Comparison of ENCODE assay signal across 8 mouse cellular contexts in the genomic region with DNA sequence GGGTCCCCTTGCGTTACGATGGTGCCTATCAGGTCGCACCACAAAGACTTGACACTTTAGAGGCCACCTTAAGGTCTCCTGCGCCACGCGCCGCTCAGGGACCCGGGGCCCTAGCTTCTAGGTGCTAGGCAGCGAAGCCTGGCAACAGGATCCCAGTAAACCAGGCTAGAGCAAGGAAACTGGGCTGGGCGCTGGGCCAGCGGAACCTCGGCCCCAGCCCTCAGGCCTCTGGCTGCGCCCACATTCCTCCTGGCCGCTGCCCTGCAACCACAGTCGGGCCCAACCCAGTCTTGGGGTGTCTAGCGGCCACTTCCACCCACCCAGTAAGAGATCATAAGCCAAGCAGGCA. TPM values are rescaled to one million over a fixed set of nuclear protein-coding genes. Genes with fewer than 3 reads are reported as not detected.
DNase-seq lines count a peak whose midpoint lies in the region; ATAC-seq and TF ChIP-seq lines count a peak whose summit lies in the region.

No protein-coding gene starts in this region.

- no peak for TF ChIP-seq CTCF in G1E (IDR thresholded peaks at IDR 0.05; ENCODE audit: low read depth, low read length)
- TF ChIP-seq CTCF in lung, embryonic 14.5 days (IDR thresholded peaks at IDR 0.05; ENCODE audit: low read depth) = no peak
- TF ChIP-seq CTCF in small intestine, adult 2 months (IDR thresholded peaks at IDR 0.05; ENCODE audit: extremely low read depth, insufficient read length, insufficient replicate concordance, low read depth, low read length) = no peak

- no peaks in the 10 kb centered on the region for H3K27me3 ChIP-seq in heart, embryonic 11.5 days (ENCODE audit: control insufficient read depth, insufficient read depth, low read length)
- no peaks in the 10 kb centered on the region for H3K27me3 ChIP-seq in G1E (ENCODE audit: insufficient read depth, low read length)
- peaks cover 17% of the 10 kb centered on the region for H3K27me3 ChIP-seq in forebrain, embryonic 10.5 days (ENCODE audit: poor library complexity, severe bottlenecking)
- no peaks in the 10 kb centered on the region for H3K27me3 ChIP-seq in lung, embryonic 14.5 days (ENCODE audit: insufficient read depth, low read length)
- no peaks in the 10 kb centered on the region for H3K27me3 ChIP-seq in small intestine, adult 2 months (ENCODE audit: control insufficient read depth, insufficient read depth, low read length)

- 5% methylated on average over 16 of the region's 16 CpGs for WGBS in heart, embryonic 11.5 days (ENCODE audit: insufficient replicate concordance)
- 2% methylated on average over 16 of the region's 16 CpGs for WGBS in forebrain, embryonic 10.5 days
- 4% methylated on average over 16 of the region's 16 CpGs for WGBS in lung, embryonic 14.5 days
- WGBS in small intestine, adult 2 months = 1% methylated on average over 16 of the region's 16 CpGs

- H3K9ac ChIP-seq in heart, embryonic 11.5 days (ENCODE audit: low read depth, low read length) = peak overlapping the region; percentile 73
- H3K9ac ChIP-seq in lung, embryonic 14.5 days = peak overlapping the region; percentile 99

- no peak for TF ChIP-seq POLR2A in small intestine, adult 2 months (IDR thresholded peaks at IDR 0.05; ENCODE audit: low read depth, low read length)

- peak overlapping the region; percentile 97 for H3K27ac ChIP-seq in heart, embryonic 11.5 days (ENCODE audit: low read depth, low read length)
- H3K27ac ChIP-seq in forebrain, embryonic 10.5 days = peak overlapping the region; percentile 99
- H3K27ac ChIP-seq in lung, embryonic 14.5 days (ENCODE audit: low read depth) = peak overlapping the region; percentile 99
- H3K27ac ChIP-seq in small intestine, adult 2 months (ENCODE audit: insufficient read depth, low read depth, low read length) = peak overlapping the region; percentile 97

- H3K4me2 ChIP-seq in heart, embryonic 11.5 days = peak overlapping the region; percentile 96
- peak overlapping the region; percentile 90 for H3K4me2 ChIP-seq in lung, embryonic 14.5 days

- DNase-seq in heart, adult 11 months = no peak
- peak; percentile 45 for DNase-seq in G1E (ENCODE audit: low spot score)
- no peak for DNase-seq in forebrain, embryonic 10.5 days (ENCODE audit: extremely low spot score, low spot score)
- peak; percentile 85 for DNase-seq in kidney, adult 11 months
- DNase-seq in lung, embryonic 14.5 days = peak; percentile 84
- DNase-seq in spleen, adult 18-20 months = no peak

- ATAC-seq in heart, embryonic 11.5 days (replicated peaks; ENCODE audit: insufficient number of reproducible peaks, low FRiP score, low TSS enrichment) = no peak
- ATAC-seq in G1E (ENCODE audit: extremely low read depth, insufficient number of reproducible peaks, low FRiP score, poor library complexity, severe bottlenecking) = no peak
- ATAC-seq in lung, embryonic 14.5 days (ENCODE audit: insufficient read depth) = peak; percentile 21

- H3K4me3 ChIP-seq in heart, embryonic 11.5 days (ENCODE audit: low read depth, low read length) = peak overlapping the region; percentile 99
- peak overlapping the region; percentile 86 for H3K4me3 ChIP-seq in G1E (ENCODE audit: low read depth, low read length)
- peak overlapping the region; percentile 100 for H3K4me3 ChIP-seq in forebrain, embryonic 10.5 days
- peak overlapping the region; percentile 100 for H3K4me3 ChIP-seq in lung, embryonic 14.5 days (ENCODE audit: low read depth, low read length)
- peak overlapping the region; percentile 69 for H3K4me3 ChIP-seq in small intestine, adult 2 months (ENCODE audit: low read depth, low read length)

- no peaks in the 10 kb centered on the region for H3K9me3 ChIP-seq in heart, embryonic 11.5 days (replicated peaks; ENCODE audit: control insufficient read depth, low read length)
- no peaks in the 10 kb centered on the region for H3K9me3 ChIP-seq in G1E (replicated peaks)
- H3K9me3 ChIP-seq in forebrain, embryonic 10.5 days = no peaks in the 10 kb centered on the region
- H3K9me3 ChIP-seq in lung, embryonic 14.5 days (ENCODE audit: low read depth, low read length) = no peaks in the 10 kb centered on the region

- peaks cover 35% of the 10 kb centered on the region for H3K4me1 ChIP-seq in heart, embryonic 11.5 days (ENCODE audit: control insufficient read depth, insufficient read depth, low read length)
- peaks cover 92% of the 10 kb centered on the region for H3K4me1 ChIP-seq in G1E (ENCODE audit: insufficient read depth, low read depth, low read length)
- peaks cover 56% of the 10 kb centered on the region for H3K4me1 ChIP-seq in forebrain, embryonic 10.5 days
- H3K4me1 ChIP-seq in lung, embryonic 14.5 days (ENCODE audit: insufficient read depth) = peaks cover 10% of the 10 kb centered on the region
- peaks cover 47% of the 10 kb centered on the region for H3K4me1 ChIP-seq in small intestine, adult 2 months (ENCODE audit: control insufficient read depth, insufficient read depth, insufficient read length, low read length)

- peaks cover 10% of the 10 kb centered on the region for H3K36me3 ChIP-seq in heart, embryonic 11.5 days (ENCODE audit: control insufficient read depth, insufficient read depth, low read length)
- H3K36me3 ChIP-seq in G1E (replicated peaks) = peaks cover 54% of the 10 kb centered on the region
- peaks cover 31% of the 10 kb centered on the region for H3K36me3 ChIP-seq in forebrain, embryonic 10.5 days (replicated peaks)
- H3K36me3 ChIP-seq in lung, embryonic 14.5 days (ENCODE audit: insufficient read depth) = peaks cover 22% of the 10 kb centered on the region
- peaks cover 12% of the 10 kb centered on the region for H3K36me3 ChIP-seq in small intestine, adult 2 months (ENCODE audit: control insufficient read depth, insufficient read depth, low read length)

RNA-seq across cellular contexts. Expression of gene Traf4, which starts 0.3 kb away (rescaled TPM):
- polyA plus RNA-seq in heart, embryonic 11.5 days (2014; fragmentation: Nextera tagmentation; extraction: Ambion mirVana) = 34.2 and 38.4 TPM in 2 replicates
- total RNA-seq in G1E (2014; fragmentation: Nextera tagmentation) (26.2 and 42.8 TPM in 2 replicates), G1E (2017) (7.0 and 9.2 TPM in 2 replicates)
- polyA plus RNA-seq in G1E (2012) = 53.0 and 74.4 TPM in 2 replicates
- polyA plus RNA-seq in forebrain, embryonic 10.5 days (2016; fragmentation: Nextera tagmentation; extraction: Ambion mirVana) = 97.6 and 104 TPM in 2 replicates
- polyA plus RNA-seq in lung, embryonic 14.5 days (2014; fragmentation: Nextera tagmentation; extraction: Ambion mirVana) = 73.8 and 75.6 TPM in 2 replicates
- 50.3 and 99.5 TPM in 2 replicates for polyA plus RNA-seq in small intestine, adult 2 months (2012; rRNA removed)

RNA-seq across cellular contexts. Expression of gene Nek8, which starts 10.7 kb away (rescaled TPM):
- polyA plus RNA-seq in heart, embryonic 11.5 days (2014; fragmentation: Nextera tagmentation; extraction: Ambion mirVana) = 9.9 and 10.6 TPM in 2 replicates
- total RNA-seq in G1E (2014; fragmentation: Nextera tagmentation) = 7.8 and 14.8 TPM in 2 replicates
- 7.8 and 9.9 TPM in 2 replicates for total RNA-seq in G1E (2017)
- 7.3 and 8.5 TPM in 2 replicates for polyA plus RNA-seq in G1E (2012)
- 10.6 and 11.7 TPM in 2 replicates for polyA plus RNA-seq in forebrain, embryonic 10.5 days (2016; fragmentation: Nextera tagmentation; extraction: Ambion mirVana)
- 15.3 and 17.2 TPM in 2 replicates for polyA plus RNA-seq in lung, embryonic 14.5 days (2014; fragmentation: Nextera tagmentation; extraction: Ambion mirVana)
- 5.0 and 6.6 TPM in 2 replicates for polyA plus RNA-seq in small intestine, adult 2 months (2012; rRNA removed)

RNA-seq across cellular contexts. Expression of gene Tlcd1, which starts 10.8 kb away (rescaled TPM):
- polyA plus RNA-seq in heart, embryonic 11.5 days (2014; fragmentation: Nextera tagmentation; extraction: Ambion mirVana) = 16.1 and 16.3 TPM in 2 replicates
- total RNA-seq in G1E (2014; fragmentation: Nextera tagmentation) = 14.7 and 15.5 TPM in 2 replicates
- 6.7 TPM in 2 replicates for total RNA-seq in G1E (2017)
- polyA plus RNA-seq in G1E (2012) = 47.8 and 59.3 TPM in 2 replicates
- 10.0 and 11.3 TPM in 2 replicates for polyA plus RNA-seq in forebrain, embryonic 10.5 days (2016; fragmentation: Nextera tagmentation; extraction: Ambion mirVana)
- 19.2 and 21.6 TPM in 2 replicates for polyA plus RNA-seq in lung, embryonic 14.5 days (2014; fragmentation: Nextera tagmentation; extraction: Ambion mirVana)
- 15.0 and 15.3 TPM in 2 replicates for polyA plus RNA-seq in small intestine, adult 2 months (2012; rRNA removed)

RNA-seq across cellular contexts. Expression of gene Rpl23a, which starts 17.6 kb away (rescaled TPM):
- polyA plus RNA-seq in heart, embryonic 11.5 days (2014; fragmentation: Nextera tagmentation; extraction: Ambion mirVana) = 1,064 and 1,178 TPM in 2 replicates
- total RNA-seq in G1E (2014; fragmentation: Nextera tagmentation) = 1,467 and 1,695 TPM in 2 replicates
- total RNA-seq in G1E (2017) = 2,502 and 2,557 TPM in 2 replicates
- 844 and 2,130 TPM in 2 replicates for polyA plus RNA-seq in G1E (2012)
- 1,073 and 1,096 TPM in 2 replicates for polyA plus RNA-seq in forebrain, embryonic 10.5 days (2016; fragmentation: Nextera tagmentation; extraction: Ambion mirVana)
- polyA plus RNA-seq in lung, embryonic 14.5 days (2014; fragmentation: Nextera tagmentation; extraction: Ambion mirVana) = 1,638 and 1,710 TPM in 2 replicates
- polyA plus RNA-seq in small intestine, adult 2 months (2012; rRNA removed) = 31.9 and 66.4 TPM in 2 replicates

RNA-seq across cellular contexts. Expression of gene Rab34, which starts 22.5 kb away (rescaled TPM):
- polyA plus RNA-seq in heart, embryonic 11.5 days (2014; fragmentation: Nextera tagmentation; extraction: Ambion mirVana) = 62.2 and 62.5 TPM in 2 replicates
- 0.60 TPM in 1 of 2 replicates, not detected in the other for total RNA-seq in G1E (2014; fragmentation: Nextera tagmentation)
- not detected in 2 replicates for total RNA-seq in G1E (2017)
- polyA plus RNA-seq in G1E (2012) = 0.52 and 0.95 TPM in 2 replicates
- 70.7 and 73.3 TPM in 2 replicates for polyA plus RNA-seq in forebrain, embryonic 10.5 days (2016; fragmentation: Nextera tagmentation; extraction: Ambion mirVana)
- polyA plus RNA-seq in lung, embryonic 14.5 days (2014; fragmentation: Nextera tagmentation; extraction: Ambion mirVana) = 140 TPM in 2 replicates
- polyA plus RNA-seq in small intestine, adult 2 months (2012; rRNA removed) = 12.2 and 13.0 TPM in 2 replicates

Comparison
In these comparisons a context has a peak if more than half of its experiments do, and no peak if none do; other contexts are left out.
1. DNase-seq: peak in G1E (single experiment), kidney, adult 11 months (single experiment) and lung, embryonic 14.5 days (single experiment); none in heart, adult 11 months (single experiment), forebrain, embryonic 10.5 days (single experiment) and spleen, adult 18-20 months (0 of 2).
2. Peak in every context shown above with its lines, with median percentiles within 50 percentile points of each other: H3K27ac ChIP-seq and H3K4me3 ChIP-seq.